Mouse (Mus musculus): ENCODE measurements around the gene Cdhr1.
A peak's percentile ranks its signal among the peaks of the same experiment; 100 is the strongest.
"Not testable (repeated sequence)": the region's sequence is repeated elsewhere in the genome, so short reads cannot be mapped to it uniquely, and the experiment has no call there.

Cdhr1 gene

GRCm38 (mm10) chr14:37097956-37098530, at the start of gene Cdhr1:
TSS of gene Cdhr1 (minus strand) at chr14:37098347.
- no peak for DNase-seq (ENCODE audit: low spot score)

- no peak for DNase-seq (ENCODE audit: low spot score)
These were observed 41.0 kb upstream of the Cdhr1 start for GRCm38 (mm10) chr14:37139051-37139710.

- DNase-seq (ENCODE audit: low spot score) = not testable (repeated sequence)
These were observed 39.4 kb upstream of the Cdhr1 start for GRCm38 (mm10) chr14:37137596-37137995.

- DNase-seq (ENCODE audit: low spot score) = no peak
These were observed 38.0 kb upstream of the Cdhr1 start for GRCm38 (mm10) chr14:37136110-37136509.

GRCm38 (mm10) chr14:37135671-37136070, 37.5 kb upstream of the Cdhr1 start:
- DNase-seq (ENCODE audit: low spot score) = no peak

- peak; percentile 98 for DNase-seq (ENCODE audit: low spot score)
These were observed 37.0 kb upstream of the Cdhr1 start, which contains the start of gene Ghitm for GRCm38 (mm10) chr14:37135127-37135593. TSS of gene Ghitm (minus strand) at chr14:37135272.

- no peak for DNase-seq (ENCODE audit: low spot score)
These were observed 36.4 kb upstream of the Cdhr1 start for GRCm38 (mm10) chr14:37134304-37135126.

GRCm38 (mm10) chr14:37127652-37128051, 29.5 kb upstream of the Cdhr1 start:
- DNase-seq (ENCODE audit: low spot score) = no peak

- no peak for DNase-seq (ENCODE audit: low spot score)
These were observed 21.1 kb upstream of the Cdhr1 start for GRCm38 (mm10) chr14:37119233-37119632.

- DNase-seq (ENCODE audit: low spot score) = no peak
These were observed 15.8 kb upstream of the Cdhr1 start, which contains the start of gene 2610528A11Rik for GRCm38 (mm10) chr14:37113922-37114321. TSS of gene 2610528A11Rik (minus strand) at chr14:37114022.

- DNase-seq (ENCODE audit: low spot score) = no peak
These were observed 14.8 kb upstream of the Cdhr1 start for GRCm38 (mm10) chr14:37112931-37113330.

GRCm38 (mm10) chr14:37111371-37111770, 13.2 kb upstream of the Cdhr1 start:
- DNase-seq (ENCODE audit: low spot score) = no peak

GRCm38 (mm10) chr14:37110456-37110855, 12.3 kb upstream of the Cdhr1 start:
- DNase-seq (ENCODE audit: low spot score) = no peak

GRCm38 (mm10) chr14:37109975-37110374, 11.8 kb upstream of the Cdhr1 start:
- no peak for DNase-seq (ENCODE audit: low spot score)

- no peak for DNase-seq (ENCODE audit: low spot score)
These were observed 11.3 kb upstream of the Cdhr1 start for GRCm38 (mm10) chr14:37109460-37109859.

GRCm38 (mm10) chr14:37105846-37106245, 7.7 kb upstream of the Cdhr1 start:
- DNase-seq (ENCODE audit: low spot score) = no peak

- no peak for DNase-seq (ENCODE audit: low spot score)
These were observed 6.6 kb upstream of the Cdhr1 start for GRCm38 (mm10) chr14:37104747-37105146.

- DNase-seq (ENCODE audit: low spot score) = no peak
These were observed 4.3 kb upstream of the Cdhr1 start for GRCm38 (mm10) chr14:37102484-37102883.

- DNase-seq (ENCODE audit: low spot score) = no peak
These were observed 3.4 kb upstream of the Cdhr1 start for GRCm38 (mm10) chr14:37101531-37101930.

- no peak for DNase-seq (ENCODE audit: low spot score)
These were observed 2.6 kb downstream of the Cdhr1 start for GRCm38 (mm10) chr14:37095556-37095955.

- no peak for DNase-seq (ENCODE audit: low spot score)
These were observed 3.7 kb downstream of the Cdhr1 start for GRCm38 (mm10) chr14:37094436-37094835.

GRCm38 (mm10) chr14:37083755-37084154, 14.4 kb downstream of the Cdhr1 start:
- DNase-seq (ENCODE audit: low spot score) = no peak

GRCm38 (mm10) chr14:37080724-37081123, 17.4 kb downstream of the Cdhr1 start:
- no peak for DNase-seq (ENCODE audit: low spot score)

All from layer of hippocampus, adult 9-10 months (tissue).